Mouse (Mus musculus) embryo, embryonic 10 days (tissue): ENCODE measurements around the gene Arhgap28.

ENCODE experiments used
- DNase-seq: peaks from one replicate; pipeline ENCODE4 v3.0.0-alpha.2; 2015; ENCODE audit warnings: low spot score

Gene Arhgap28

GRCm38 (mm10) chr17:67935556-67935955 is 68.4 kb downstream of the Arhgap28 start:
- no peak for DNase-seq

GRCm38 (mm10) chr17:67931396-67931795 is 72.5 kb downstream of the Arhgap28 start:
- peak; percentile 26 for DNase-seq

GRCm38 (mm10) chr17:67930957-67931356 is 73.0 kb downstream of the Arhgap28 start:
- DNase-seq: no peak

GRCm38 (mm10) chr17:67930467-67930866 is 73.5 kb downstream of the Arhgap28 start:
- no peak for DNase-seq

- DNase-seq: no peak
Observed at GRCm38 (mm10) chr17:67928280-67928679, 75.6 kb downstream of the Arhgap28 start.

GRCm38 (mm10) chr17:67927864-67928263 is 76.1 kb downstream of the Arhgap28 start:
- no peak for DNase-seq

GRCm38 (mm10) chr17:67919959-67920358 is 84.0 kb downstream of the Arhgap28 start:
- no peak for DNase-seq

GRCm38 (mm10) chr17:67918201-67918600 is 85.7 kb downstream of the Arhgap28 start:
- DNase-seq: no peak

- DNase-seq: no peak
Observed at GRCm38 (mm10) chr17:67916901-67917300, 87.0 kb downstream of the Arhgap28 start.

- DNase-seq: peak; percentile 68
Observed at GRCm38 (mm10) chr17:67912640-67913039, 91.3 kb downstream of the Arhgap28 start.

- DNase-seq: no peak
Observed at GRCm38 (mm10) chr17:67912051-67912450, 91.9 kb downstream of the Arhgap28 start.

GRCm38 (mm10) chr17:67908537-67908936 is 95.4 kb downstream of the Arhgap28 start:
- DNase-seq: no peak

- no peak for DNase-seq
Observed at GRCm38 (mm10) chr17:67908137-67908536, 95.8 kb downstream of the Arhgap28 start.

GRCm38 (mm10) chr17:67907532-67908054 is 96.3 kb downstream of the Arhgap28 start:
- DNase-seq: no peak

GRCm38 (mm10) chr17:67906236-67906635 is 97.7 kb downstream of the Arhgap28 start:
- no peak for DNase-seq

- no peak for DNase-seq
Observed at GRCm38 (mm10) chr17:67904315-67904944, 99.5 kb downstream of the Arhgap28 start.

- no peak for DNase-seq
Observed at GRCm38 (mm10) chr17:67902847-67903246, 101.1 kb downstream of the Arhgap28 start.

- DNase-seq: no peak
Observed at GRCm38 (mm10) chr17:67901161-67901560, 102.8 kb downstream of the Arhgap28 start.

GRCm38 (mm10) chr17:67899376-67899775 is 104.5 kb downstream of the Arhgap28 start:
- no peak for DNase-seq

- no peak for DNase-seq
Observed at GRCm38 (mm10) chr17:67896413-67896812, 107.5 kb downstream of the Arhgap28 start.

- no peak for DNase-seq
Observed at GRCm38 (mm10) chr17:67889481-67890325, 114.2 kb downstream of the Arhgap28 start.

- DNase-seq: no peak
Observed at GRCm38 (mm10) chr17:67888081-67888480, 115.8 kb downstream of the Arhgap28 start.

GRCm38 (mm10) chr17:67886326-67886725 is 117.6 kb downstream of the Arhgap28 start:
- DNase-seq: no peak
